Mouse (Mus musculus) left cerebral cortex, adult 18-20 months (tissue): ENCODE data around the gene Il18. TPM values are rescaled to one million over a fixed set of nuclear protein-coding genes. Genes with fewer than 3 reads are reported as not detected.

Experiments
- DNase-seq, 2 experiments: peaks; one replicate each; pipeline ENCODE4 v3.0.0; 2021 to 2022; ENCODE audit warnings: low spot score in 2 of 2, mixed read lengths in 1 of 2
- total RNA-seq, 2 experiments: library from RNA; stranded (reverse); gene quantifications; 2 replicates each; pipeline ENCODE4 v1.2.3; 2021

Gene Il18
- total RNA-seq, 2 experiments from 2014 or later = 23.2 to 23.6 TPM

DNA sequence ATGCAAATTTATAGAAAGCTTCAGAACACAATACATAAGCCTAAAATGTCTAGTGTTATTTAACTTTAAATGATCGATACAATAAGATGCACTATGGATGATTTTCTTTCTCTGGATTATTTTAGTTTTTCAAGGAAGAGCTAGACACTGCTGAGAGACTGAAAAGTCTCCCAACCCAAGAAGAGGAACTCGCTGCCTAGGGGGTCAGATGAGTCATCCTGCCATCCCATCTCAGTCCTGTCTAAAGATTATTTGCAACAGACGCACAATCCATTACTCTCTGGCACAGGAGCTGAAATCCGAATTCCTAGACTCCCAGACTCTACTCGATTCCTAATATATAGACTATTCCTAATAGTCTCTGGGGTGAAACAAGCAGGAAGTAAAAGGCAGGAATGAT, 2.4 kb upstream of the Il18 start:
- DNase-seq = no peak

- DNase-seq = no peak
Observed at GRCm38 (mm10) chr9:50553547-50553946, 1.1 kb upstream of the Il18 start.

DNA sequence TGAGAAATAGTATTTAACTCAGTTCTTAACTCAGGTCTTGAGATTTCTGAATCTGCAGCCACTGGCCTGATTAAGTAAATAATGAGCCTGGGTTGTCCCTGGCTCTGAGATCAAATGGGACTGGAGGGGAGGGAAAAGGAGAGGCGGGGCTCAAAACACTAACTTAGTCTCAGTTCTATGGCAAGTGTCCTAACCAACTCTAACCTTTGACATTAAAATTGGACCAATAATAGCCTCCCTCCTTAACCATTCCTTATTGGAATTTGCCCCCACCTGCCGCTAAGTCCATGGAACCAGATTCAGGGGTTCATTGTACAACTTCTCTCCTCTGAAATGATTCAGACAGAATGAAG, 443 bp downstream of the Il18 start, which contains the start of gene Bco2:
Bco2 (minus strand) TSS at position 88 of the 353 bp plus-strand sequence.
- no peak for DNase-seq

- no peak for DNase-seq
Observed at GRCm38 (mm10) chr9:50561145-50561917, 6.7 kb downstream of the Il18 start, which contains the start of gene Tex12. Tex12 (minus strand) TSS chr9:50561325.

DNA sequence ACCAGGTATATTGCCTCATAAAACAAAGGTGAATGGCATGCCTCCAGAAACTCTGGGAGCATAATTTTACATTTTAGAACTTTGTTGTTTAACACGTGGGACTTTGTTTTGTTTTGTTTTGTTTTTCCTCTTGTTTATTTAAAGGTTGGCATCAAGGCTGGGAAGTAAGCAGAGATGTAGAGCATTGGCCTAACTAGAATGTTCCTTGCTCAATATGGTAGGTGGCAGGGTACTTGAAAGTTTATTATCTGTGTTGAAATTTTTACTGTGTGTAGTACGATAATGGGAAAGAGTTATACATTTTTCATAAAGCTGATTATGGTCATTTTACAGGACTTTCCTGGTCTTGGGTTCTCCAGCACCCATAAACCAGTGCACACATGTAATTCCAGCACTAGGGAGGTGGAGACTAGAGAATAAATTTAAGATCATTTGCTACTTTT, 7.3 kb downstream of the Il18 start:
- DNase-seq = no peak

DNA sequence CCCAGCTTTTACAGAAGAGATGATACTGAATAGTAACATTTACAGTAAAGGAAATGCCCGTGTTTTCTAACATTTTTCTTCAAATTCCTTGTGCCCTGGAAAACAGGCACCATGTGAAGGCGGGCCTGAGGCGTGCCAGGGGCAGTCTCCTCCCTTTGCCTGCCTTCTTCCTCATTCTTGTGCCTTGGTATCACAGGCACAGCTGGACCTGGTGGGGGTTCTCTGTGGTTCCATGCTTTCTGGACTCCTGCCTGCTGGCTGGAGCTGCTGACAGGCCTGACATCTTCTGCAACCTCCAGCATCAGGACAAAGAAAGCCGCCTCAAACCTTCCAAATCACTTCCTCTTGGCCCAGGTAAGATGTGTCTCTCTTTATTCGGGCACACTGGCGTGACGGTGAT, 10.5 kb downstream of the Il18 start:
- no peak for DNase-seq

DNA sequence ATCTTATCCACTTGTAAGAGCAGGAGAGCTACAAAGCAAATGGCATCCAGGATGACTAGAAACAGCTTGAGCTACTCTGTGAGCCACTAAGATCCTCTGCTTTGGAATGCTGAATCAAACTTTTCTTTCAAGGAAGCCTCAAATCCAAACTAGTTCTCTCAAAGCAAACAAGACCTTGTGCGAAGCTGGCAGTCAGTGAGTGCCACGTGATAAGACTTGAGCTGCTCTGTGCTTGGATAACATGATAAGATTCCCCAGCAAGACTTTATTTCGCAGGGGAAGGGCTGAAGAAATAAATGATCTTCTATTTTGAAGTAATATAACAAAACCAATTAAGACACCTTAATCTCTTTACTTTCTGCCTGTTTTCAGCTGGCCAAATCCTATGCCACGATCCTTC, 11.3 kb downstream of the Il18 start:
- DNase-seq = no peak

DNA sequence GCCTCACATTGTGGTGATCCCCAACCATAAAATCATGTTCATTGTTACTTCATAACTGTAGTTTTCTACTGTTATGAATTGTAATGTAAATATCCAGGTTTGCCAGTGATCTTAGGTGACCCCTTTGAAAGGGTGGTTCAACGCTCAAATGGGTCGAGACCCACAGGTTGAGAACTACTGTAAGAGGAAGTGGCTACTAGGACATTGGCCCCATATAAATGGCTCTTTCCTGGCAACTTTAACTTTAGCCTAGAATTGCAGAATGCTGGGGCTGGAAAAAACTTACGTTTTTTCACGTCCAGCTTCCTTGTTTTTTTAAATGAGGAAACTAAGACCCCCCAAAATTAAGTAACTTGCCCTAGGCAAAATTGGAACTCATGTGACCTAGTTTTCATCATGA, 12.7 kb downstream of the Il18 start:
- no peak for DNase-seq

GRCm38 (mm10) chr9:50567881-50568280, 13.3 kb downstream of the Il18 start:
- no peak for DNase-seq

GRCm38 (mm10) chr9:50569599-50570525, 15.2 kb downstream of the Il18 start:
- DNase-seq = no peak

DNA sequence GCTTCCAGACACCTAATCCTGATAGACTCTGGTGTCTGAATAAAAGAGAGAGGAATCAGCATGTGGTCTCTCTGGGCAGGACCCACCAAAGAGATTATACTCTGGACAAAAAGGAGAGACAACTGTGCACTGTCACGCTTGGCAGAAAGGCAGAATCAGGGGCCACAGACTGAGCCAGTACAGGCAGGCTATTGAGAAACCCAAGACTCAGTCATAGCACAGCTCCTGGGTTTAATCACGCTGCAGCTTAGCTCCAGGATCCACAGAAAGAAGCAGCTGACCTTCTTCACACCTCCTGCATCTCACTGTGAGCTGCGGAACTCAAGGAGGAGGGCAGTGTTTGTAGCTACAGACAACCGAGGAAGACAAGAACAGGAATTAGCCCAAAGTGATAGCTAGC, 25.7 kb downstream of the Il18 start:
- DNase-seq = no peak

DNA sequence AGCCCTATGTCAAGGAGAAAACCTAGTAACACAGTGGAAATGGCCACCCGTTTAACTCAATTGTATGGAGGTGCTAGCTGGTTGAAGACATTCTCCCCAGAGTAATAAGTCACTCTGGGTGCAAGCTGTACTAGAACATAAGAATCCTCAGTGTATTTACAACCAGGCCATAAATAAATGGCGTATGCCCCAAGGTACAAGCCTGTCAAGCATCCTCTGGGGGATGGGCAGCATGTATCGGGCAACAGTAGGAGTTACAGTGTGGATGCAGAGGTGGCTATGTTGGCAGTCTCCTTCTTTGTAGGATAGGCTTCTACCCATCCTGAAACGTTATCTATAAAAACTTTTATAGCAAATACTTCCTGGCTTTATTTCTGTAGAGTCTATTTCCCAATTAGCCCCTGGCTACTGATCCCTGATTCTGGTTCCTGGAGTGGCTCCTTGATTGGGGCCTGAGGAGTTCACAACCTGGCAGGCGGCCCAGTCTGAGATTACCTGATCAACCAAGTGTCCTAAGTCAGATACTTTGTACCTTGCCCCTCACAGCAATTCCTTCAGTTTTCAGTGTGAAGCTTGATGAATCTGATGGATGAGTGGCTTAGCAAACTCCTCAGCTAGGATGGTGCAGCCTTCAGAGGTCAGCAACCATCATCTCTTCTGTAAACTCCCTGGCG, 30.7 kb downstream of the Il18 start:
- no peak for DNase-seq

- DNase-seq = no peak
Observed at GRCm38 (mm10) chr9:50586955-50587354, 32.3 kb downstream of the Il18 start.

GRCm38 (mm10) chr9:50590856-50591518, 36.4 kb downstream of the Il18 start:
- no peak for DNase-seq

DNA sequence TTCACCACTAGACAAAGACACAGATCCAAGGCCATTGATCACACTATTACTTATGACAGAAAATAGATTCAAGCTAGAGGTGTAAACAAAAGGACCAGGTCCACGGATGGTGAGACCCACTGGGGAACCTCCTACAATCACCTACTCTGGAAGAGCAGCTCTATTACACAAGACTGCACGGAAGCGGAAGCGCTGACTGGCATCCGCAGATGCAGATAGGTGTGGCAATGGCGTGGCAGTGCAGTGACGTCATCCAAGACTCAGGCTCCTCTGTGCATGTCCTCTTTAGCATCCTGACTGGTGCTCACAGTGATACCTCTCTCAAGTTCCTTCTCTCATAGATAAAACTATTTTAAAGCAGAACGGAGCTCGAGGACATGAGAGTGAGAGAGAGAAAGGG, 38.3 kb downstream of the Il18 start:
- no peak for DNase-seq

GRCm38 (mm10) chr9:50593544-50593943, 38.9 kb downstream of the Il18 start:
- peak; percentile 10 to 36 for DNase-seq

DNA sequence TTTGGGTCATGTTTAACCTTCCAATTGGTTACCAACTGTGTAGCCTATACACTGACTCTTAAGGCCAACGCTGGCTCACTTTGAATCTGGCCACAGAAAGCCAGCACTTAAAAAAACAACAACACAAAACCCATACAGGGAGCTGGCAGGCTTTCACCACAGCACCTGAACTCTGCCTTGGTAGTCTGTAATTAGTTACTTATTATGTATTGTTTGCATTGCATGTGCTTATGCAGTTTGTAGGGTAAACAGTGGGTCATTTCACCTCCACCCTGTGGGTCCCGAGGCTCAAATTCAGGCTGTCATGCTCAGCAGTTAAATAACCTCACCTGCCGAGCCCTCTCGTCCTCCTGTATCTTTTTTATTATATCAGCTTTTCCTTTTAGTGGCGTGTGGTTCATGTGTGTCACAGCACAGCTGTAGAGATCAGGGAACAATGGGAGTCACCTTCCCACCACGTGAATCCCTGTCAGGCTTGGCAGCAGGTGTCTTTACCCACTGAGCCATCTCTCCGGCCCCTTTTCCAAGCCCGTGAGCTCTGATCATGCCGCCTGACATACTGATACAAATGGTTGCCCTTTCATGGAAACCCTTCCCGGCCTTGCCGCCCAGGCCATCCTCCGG, 40.3 kb downstream of the Il18 start:
- no peak for DNase-seq

GRCm38 (mm10) chr9:50596973-50597372, 42.3 kb downstream of the Il18 start:
- DNase-seq = no peak

DNA sequence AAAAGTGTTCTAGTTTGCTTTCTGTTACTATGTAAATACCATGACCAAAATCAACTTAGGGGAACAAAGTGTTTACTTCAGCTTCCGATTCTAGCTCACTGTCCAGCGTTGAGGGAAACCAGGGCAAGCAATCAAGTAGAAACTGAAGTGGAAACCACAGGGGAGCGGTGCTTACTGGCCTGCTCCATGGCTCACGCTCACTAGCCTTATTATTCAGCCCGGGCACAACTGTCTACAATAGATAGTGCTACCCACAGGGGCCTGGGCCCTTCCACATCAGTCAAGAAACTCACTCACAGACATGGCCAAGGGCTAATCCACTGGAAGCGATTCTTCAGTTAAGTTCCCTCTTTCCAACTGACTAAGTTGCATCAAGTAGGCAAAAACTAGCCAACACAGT, 46.9 kb downstream of the Il18 start:
- no peak for DNase-seq

DNA sequence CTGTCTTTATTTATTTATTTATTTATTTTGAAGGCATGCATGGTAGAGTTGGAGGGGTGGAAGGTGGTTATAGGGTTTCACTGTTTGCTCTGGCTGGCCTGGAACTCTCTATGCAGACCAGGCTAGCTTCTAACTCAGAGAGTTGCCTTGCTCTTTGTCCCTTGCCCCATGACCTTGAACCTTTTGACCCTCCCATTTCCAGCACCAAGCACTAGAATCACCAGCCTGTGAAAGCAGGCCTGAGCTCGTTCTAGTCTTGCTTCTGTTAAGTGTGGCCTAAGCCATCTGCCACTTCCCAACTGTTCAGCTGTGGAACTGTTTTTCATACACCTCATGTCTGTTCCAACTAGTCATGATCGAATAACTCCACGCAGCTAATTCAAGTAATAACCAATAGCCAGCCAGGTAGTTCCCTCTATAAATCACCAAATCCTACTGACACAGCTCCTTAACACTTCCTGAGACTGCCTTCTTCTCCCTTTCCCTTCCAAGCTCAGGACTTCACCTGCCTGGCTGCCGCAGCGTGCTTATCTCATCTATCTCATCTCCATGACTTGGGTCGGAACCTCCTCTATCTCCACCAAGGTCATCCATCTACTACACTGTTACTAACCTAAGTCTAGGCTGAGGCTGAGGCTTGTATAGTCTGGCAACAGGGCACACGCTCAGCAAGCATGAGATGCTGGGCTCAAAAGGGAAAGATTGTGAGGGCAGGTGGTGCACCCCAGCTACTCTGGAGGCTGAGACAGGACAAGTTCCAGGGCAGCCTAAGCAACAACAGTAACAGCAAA, 47.6 kb downstream of the Il18 start:
- DNase-seq = no peak
